Mouse (Mus musculus): ENCODE measurements at regions not wholly inside any gene's neighbourhood (a gene's known extent, or its start where the extent isn't known, plus 50 kb on each side); places are given as distances from the start of the nearest gene placed in this dataset.
A peak's percentile ranks its signal among the peaks of the same experiment; 100 is the strongest.

GRCm38 (mm10) chr5:4597471-4597870, 160.4 kb downstream of the Fzd1 start:
- Histone ChIP-seq H3K4me1 (ENCODE audit: control insufficient read depth, insufficient read depth, low read length) (peaks cover 12% of the 10 kb centered on the region), H3K27me3 (replicated peaks; ENCODE audit: control insufficient read depth, insufficient read depth, low read length) (no peaks in the 10 kb centered on the region), H3K4me3 (ENCODE audit: insufficient read depth, low read depth, low read length) (no peak overlapping the region), H3K36me3 (ENCODE audit: control insufficient read depth, insufficient read depth, low read length) (no peaks in the 10 kb centered on the region), H3K27ac (ENCODE audit: insufficient read depth, low read depth, low read length) (no peak overlapping the region; the same call in 1 of the 2 replicates)
- WGBS, result 80% methylated on average over 3 of the region's 3 CpGs
- DNase-seq, result peak; percentile 52
- TF ChIP-seq POLR2A (IDR thresholded peaks at IDR 0.05; ENCODE audit: low read depth, low read length), result no peak
- TF ChIP-seq CTCF (conservative IDR thresholded peaks at IDR 0.05; ENCODE audit: insufficient read depth, insufficient read length, low read depth, low read length), result no peak

GRCm38 (mm10) chr5:4595010-4595409, 162.8 kb downstream of the Fzd1 start:
- WGBS, result 28% methylated on average over 2 of the region's 2 CpGs
- Histone ChIP-seq H3K4me1 (ENCODE audit: control insufficient read depth, insufficient read depth, low read length) (peaks cover 12% of the 10 kb centered on the region), H3K27ac (ENCODE audit: insufficient read depth, low read depth, low read length) (no peak overlapping the region), H3K4me3 (ENCODE audit: insufficient read depth, low read depth, low read length) (no peak overlapping the region), H3K27me3 (replicated peaks; ENCODE audit: control insufficient read depth, insufficient read depth, low read length) (no peaks in the 10 kb centered on the region), H3K36me3 (ENCODE audit: control insufficient read depth, insufficient read depth, low read length) (no peaks in the 10 kb centered on the region)
- peak; percentile 84 for DNase-seq
- no peak for TF ChIP-seq CTCF (conservative IDR thresholded peaks at IDR 0.05; ENCODE audit: insufficient read depth, insufficient read length, low read depth, low read length)
- TF ChIP-seq POLR2A (IDR thresholded peaks at IDR 0.05; ENCODE audit: low read depth, low read length), result no peak

GRCm38 (mm10) chr5:4594562-4594961, 163.3 kb downstream of the Fzd1 start:
- Histone ChIP-seq H3K36me3 (ENCODE audit: control insufficient read depth, insufficient read depth, low read length) (no peaks in the 10 kb centered on the region), H3K27me3 (replicated peaks; ENCODE audit: control insufficient read depth, insufficient read depth, low read length) (no peaks in the 10 kb centered on the region), H3K27ac (ENCODE audit: insufficient read depth, low read depth, low read length) (no peak overlapping the region; the same call in 1 of the 2 replicates), H3K4me1 (ENCODE audit: control insufficient read depth, insufficient read depth, low read length) (peaks cover 12% of the 10 kb centered on the region), H3K4me3 (ENCODE audit: insufficient read depth, low read depth, low read length) (no peak overlapping the region)
- TF ChIP-seq CTCF (conservative IDR thresholded peaks at IDR 0.05; ENCODE audit: insufficient read depth, insufficient read length, low read depth, low read length) (no peak), POLR2A (IDR thresholded peaks at IDR 0.05; ENCODE audit: low read depth, low read length) (no peak)
- WGBS, result 57% methylated on average over 2 of the region's 2 CpGs
- DNase-seq, result no peak

GRCm38 (mm10) chr5:4593638-4594381, 164.0 kb downstream of the Fzd1 start:
- Histone ChIP-seq H3K27me3 (replicated peaks; ENCODE audit: control insufficient read depth, insufficient read depth, low read length) (no peaks in the 10 kb centered on the region), H3K36me3 (ENCODE audit: control insufficient read depth, insufficient read depth, low read length) (no peaks in the 10 kb centered on the region), H3K4me1 (ENCODE audit: control insufficient read depth, insufficient read depth, low read length) (peaks cover 12% of the 10 kb centered on the region), H3K4me3 (ENCODE audit: insufficient read depth, low read depth, low read length) (no peak overlapping the region), H3K27ac (ENCODE audit: insufficient read depth, low read depth, low read length) (no peak overlapping the region)
- WGBS, result 72% methylated on average over 5 of the region's 5 CpGs
- TF ChIP-seq POLR2A (IDR thresholded peaks at IDR 0.05; ENCODE audit: low read depth, low read length) (no peak), CTCF (conservative IDR thresholded peaks at IDR 0.05; ENCODE audit: insufficient read depth, insufficient read length, low read depth, low read length) (no peak)
- peak; percentile 20 for DNase-seq

GRCm38 (mm10) chr5:4591721-4592120, 166.1 kb downstream of the Fzd1 start:
- no peak overlapping the region for H3K4me3 ChIP-seq (ENCODE audit: insufficient read depth, low read depth, low read length)
- peak; percentile 11 for DNase-seq
- no peaks in the 10 kb centered on the region for H3K27me3 ChIP-seq (replicated peaks; ENCODE audit: control insufficient read depth, insufficient read depth, low read length)

GRCm38 (mm10) chr5:4582702-4583475, 174.9 kb downstream of the Fzd1 start:
- DNase-seq, result no peak
- H3K4me1 ChIP-seq (ENCODE audit: control insufficient read depth, insufficient read depth, low read length), result no peaks in the 10 kb centered on the region
- no peak overlapping the region for H3K4me3 ChIP-seq (ENCODE audit: insufficient read depth, low read depth, low read length)
- WGBS, result 82% methylated on average over 1 of the region's 1 CpGs
- no peak overlapping the region for H3K27ac ChIP-seq (ENCODE audit: insufficient read depth, low read depth, low read length)
- no peak for TF ChIP-seq POLR2A (IDR thresholded peaks at IDR 0.05; ENCODE audit: low read depth, low read length)
- no peak for TF ChIP-seq CTCF (conservative IDR thresholded peaks at IDR 0.05; ENCODE audit: insufficient read depth, insufficient read length, low read depth, low read length)
- no peaks in the 10 kb centered on the region for H3K27me3 ChIP-seq (replicated peaks; ENCODE audit: control insufficient read depth, insufficient read depth, low read length)
- H3K36me3 ChIP-seq (ENCODE audit: control insufficient read depth, insufficient read depth, low read length), result no peaks in the 10 kb centered on the region

More at GRCm38 (mm10) chr5:4591721-4592120, 166.1 kb downstream of the Fzd1 start:
- H3K27ac ChIP-seq (ENCODE audit: insufficient read depth, low read depth, low read length), result no peak overlapping the region
- 58% methylated on average over 1 of the region's 1 CpGs for whole genome bisulfite sequencing
- H3K4me1 ChIP-seq (ENCODE audit: control insufficient read depth, insufficient read depth, low read length), result peaks cover 9% of the 10 kb centered on the region
- H3K36me3 ChIP-seq (ENCODE audit: control insufficient read depth, insufficient read depth, low read length), result no peaks in the 10 kb centered on the region
- TF ChIP-seq POLR2A (IDR thresholded peaks at IDR 0.05; ENCODE audit: low read depth, low read length), result no peak
- TF ChIP-seq CTCF (conservative IDR thresholded peaks at IDR 0.05; ENCODE audit: insufficient read depth, insufficient read length, low read depth, low read length), result no peak

Data from kidney, adult 2 months (tissue).